Mouse (Mus musculus): ENCODE measurements around the gene Slc39a10.

DNA sequence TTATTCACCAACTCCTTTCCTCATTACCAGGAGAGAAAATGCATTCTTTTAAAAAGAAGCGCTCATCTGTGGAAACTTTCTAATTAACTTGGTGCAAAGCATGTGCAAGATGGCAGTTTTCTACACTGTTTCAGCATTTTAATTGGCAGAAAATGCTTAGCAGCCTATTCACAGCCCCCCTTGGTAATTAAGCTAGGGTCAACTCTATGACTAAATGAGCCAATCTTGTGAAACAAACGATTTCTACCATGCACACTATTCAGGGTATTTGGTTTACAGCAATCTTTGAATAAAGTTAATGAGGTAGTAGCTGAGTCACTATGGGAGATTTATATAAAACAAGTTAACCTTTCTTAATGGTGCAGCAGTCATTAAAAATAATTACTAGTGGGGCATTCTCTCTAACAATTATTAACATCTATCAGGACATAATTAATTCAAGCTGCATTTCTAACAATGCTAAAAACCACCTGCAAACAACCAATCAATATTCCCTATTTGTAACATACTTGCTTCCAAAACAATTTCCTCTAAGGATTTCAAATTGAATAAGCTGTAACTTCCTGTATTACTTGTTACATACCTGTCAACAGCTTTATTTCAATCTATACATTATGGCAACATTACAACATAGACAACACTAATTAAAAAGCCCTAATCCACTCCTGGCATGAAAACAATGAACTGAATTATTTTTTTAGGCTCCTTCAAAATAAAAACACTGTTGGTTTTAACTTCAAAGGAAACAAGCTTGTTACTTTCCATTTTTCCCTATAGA lies 62.4 kb downstream of the Slc39a10 start:
- no peak for TF ChIP-seq GATA1 (IDR thresholded peaks at IDR 0.05; ENCODE audit: borderline replicate concordance, low read length)
- TF ChIP-seq FLI1 (IDR thresholded peaks at IDR 0.05; ENCODE audit: low read length), result no peak
